Mouse (Mus musculus) midbrain, embryonic 16.5 days (tissue): Measurements from ENCODE around the gene Uri1. TPM values are rescaled to one million over a fixed set of nuclear protein-coding genes. Genes with fewer than 3 reads are reported as not detected.

Source experiments
- ATAC-seq: fragments of 200-750 bp; cut with Nextera tagmentation; 2 replicates; pipeline ENCODE4 v1.8.0; 2017; ENCODE audit warnings: moderate TSS enrichment
- H3K27ac ChIP-seq: fragments of 300-500 bp; sonication (generic); 2 replicates; pipeline ENCODE4 v1.5.1; 2014; ENCODE audit warnings: mild to moderate bottlenecking, low read length, mixed read lengths
- H3K27me3 ChIP-seq: fragments of 300-500 bp; sonication (generic); 2 replicates; pipeline ENCODE4 v1.6.1; 2014; ENCODE audit warnings: low read depth, low read length, mixed read lengths; ENCODE audit not compliant: control insufficient read depth, insufficient read depth
- H3K36me3 ChIP-seq: fragments of 300-500 bp; sonication (generic); 2 replicates; pipeline ENCODE4 v1.6.1; 2014; ENCODE audit warnings: mild to moderate bottlenecking, low read length, moderate library complexity, mixed read lengths; ENCODE audit not compliant: control insufficient read depth, insufficient read depth
- H3K4me1 ChIP-seq: fragments of 300-500 bp; sonication (generic); 2 replicates; pipeline ENCODE4 v1.6.1; 2014; ENCODE audit warnings: mild to moderate bottlenecking, low read length, mixed read lengths; ENCODE audit not compliant: control insufficient read depth, insufficient read depth
- H3K4me2 ChIP-seq: fragments of 300-500 bp; sonication (generic); 2 replicates; pipeline ENCODE4 v1.6.1; 2014; ENCODE audit warnings: mild to moderate bottlenecking, low read length, mixed read lengths
- H3K4me3 ChIP-seq: fragments of 300-500 bp; sonication (generic); 2 replicates; pipeline ENCODE4 v1.5.1; 2014; ENCODE audit warnings: low read depth, mild to moderate bottlenecking, low read length, moderate library complexity, mixed read lengths
- H3K9ac ChIP-seq: fragments of 300-500 bp; sonication (generic); 2 replicates; pipeline ENCODE4 v1.6.1; 2014; ENCODE audit warnings: low read depth, low read length, mixed read lengths
- H3K9me3 ChIP-seq: fragments of 300-500 bp; sonication (generic); replicated peaks from 2 replicates; pipeline ENCODE4 v1.6.1; 2014; ENCODE audit warnings: mild to moderate bottlenecking, low read length, mixed read lengths; ENCODE audit not compliant: control insufficient read depth, poor library complexity, severe bottlenecking
- WGBS: fragments of 180-500 bp; shearing (Covaris S2); extraction: QIAGEN DNeasy Blood & Tissue Kit; methylation state at CpG from one replicate; pipeline ENCODE4 v1.1.7; 2014; 5-methylcytosine and 5-hydroxymethylcytosine counted together
- polyA plus RNA-seq: library from polyadenylated mRNA; unstranded; fragments of >200 nt; fragmentation: Nextera tagmentation; extraction: Ambion mirVana; gene quantifications from 2 replicates; pipeline ENCODE4 v1.2.1, GENCODE M21; 2015

The Uri1 gene
- polyA plus RNA-seq, 1 experiment from 2014 or later = 33.3 TPM

DNA sequence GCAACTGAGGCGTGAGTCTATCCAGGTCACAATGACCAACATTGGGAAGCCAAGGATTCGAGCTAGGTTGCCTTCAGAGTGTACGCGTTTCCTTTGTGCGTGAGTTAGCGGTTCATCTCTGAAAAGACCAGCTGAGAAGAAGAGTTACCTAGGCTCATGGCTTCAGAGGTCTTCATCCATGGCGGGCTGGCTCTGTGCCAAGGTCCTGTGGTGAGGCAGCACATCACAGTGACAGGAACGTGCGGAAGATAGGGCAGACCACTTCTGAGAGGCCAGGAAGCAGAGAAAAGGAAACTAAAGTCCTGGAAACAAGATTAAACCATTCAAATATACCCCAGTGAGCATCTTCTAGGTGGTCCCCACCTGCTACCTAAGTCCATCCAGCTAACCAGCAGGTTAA is 30.9 kb upstream of the Uri1 start:
- no peaks in the 10 kb centered on the region; the same call in 1 of the 2 replicates for H3K27me3 ChIP-seq
- WGBS = 86% methylated on average over 9 of the region's 9 CpGs
- H3K4me2 ChIP-seq = no peak overlapping the region
- H3K36me3 ChIP-seq = no peaks in the 10 kb centered on the region
- no peak overlapping the region for H3K27ac ChIP-seq
- no peak overlapping the region for H3K9ac ChIP-seq
- peaks cover 2% of the 10 kb centered on the region; the same call in 1 of the 2 replicates for H3K4me1 ChIP-seq
- H3K4me3 ChIP-seq = no peak overlapping the region
- ATAC-seq = no peak
- H3K9me3 ChIP-seq = no peaks in the 10 kb centered on the region

DNA sequence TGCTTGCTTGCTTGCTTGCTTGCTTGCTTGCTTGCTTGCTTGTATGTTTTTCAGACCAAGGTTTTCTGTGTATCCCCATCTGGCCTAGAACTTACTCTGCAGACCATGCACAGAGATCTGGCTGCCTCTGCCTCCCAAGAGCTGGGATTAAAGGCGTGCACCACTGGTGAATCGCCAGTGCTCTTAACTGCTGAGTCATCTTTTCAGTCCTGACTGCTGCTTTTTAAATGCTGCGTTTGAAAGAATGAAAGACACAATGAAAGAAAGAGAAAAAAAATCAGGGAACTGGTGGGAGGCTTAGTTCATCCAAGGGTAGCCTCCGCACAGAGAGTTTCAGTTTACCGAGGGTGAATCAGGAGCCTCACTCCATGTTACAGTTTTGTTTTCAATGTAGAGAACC is 23.9 kb upstream of the Uri1 start:
- 56% methylated on average over 5 of the region's 5 CpGs for WGBS
- no peaks in the 10 kb centered on the region for H3K4me1 ChIP-seq
- H3K27me3 ChIP-seq = no peaks in the 10 kb centered on the region
- no peak overlapping the region for H3K9ac ChIP-seq
- H3K9me3 ChIP-seq = no peaks in the 10 kb centered on the region
- no peak overlapping the region for H3K4me3 ChIP-seq
- H3K4me2 ChIP-seq = no peak overlapping the region
- no peak for ATAC-seq
- no peaks in the 10 kb centered on the region for H3K36me3 ChIP-seq
- no peak overlapping the region for H3K27ac ChIP-seq

DNA sequence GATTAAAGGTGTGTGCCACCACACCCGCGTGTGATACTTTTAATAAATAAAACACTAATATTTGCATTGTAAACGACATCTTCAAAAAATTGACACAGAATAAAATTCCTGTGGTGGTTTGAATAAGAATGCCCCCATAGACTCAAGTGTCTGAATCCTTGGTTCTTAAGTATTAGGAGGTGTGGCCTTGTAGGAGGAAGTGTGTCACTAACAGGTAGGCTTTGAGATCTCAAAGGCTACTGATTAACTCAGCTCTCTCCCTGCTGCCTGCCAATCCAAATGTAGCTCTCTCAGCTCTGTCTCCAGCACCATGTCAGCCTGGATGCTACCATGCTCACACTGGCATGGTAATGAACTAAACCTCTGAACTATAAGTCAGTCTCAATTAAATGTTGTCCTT is 17.9 kb upstream of the Uri1 start:
- H3K36me3 ChIP-seq = no peaks in the 10 kb centered on the region
- H3K9me3 ChIP-seq = no peaks in the 10 kb centered on the region
- no peak overlapping the region for H3K9ac ChIP-seq
- no peak overlapping the region for H3K4me2 ChIP-seq
- no peak overlapping the region for H3K27ac ChIP-seq
- H3K27me3 ChIP-seq = no peaks in the 10 kb centered on the region
- no peak for ATAC-seq
- no peaks in the 10 kb centered on the region for H3K4me1 ChIP-seq
- H3K4me3 ChIP-seq = no peak overlapping the region
- WGBS = 88% methylated on average over 3 of the region's 3 CpGs

DNA sequence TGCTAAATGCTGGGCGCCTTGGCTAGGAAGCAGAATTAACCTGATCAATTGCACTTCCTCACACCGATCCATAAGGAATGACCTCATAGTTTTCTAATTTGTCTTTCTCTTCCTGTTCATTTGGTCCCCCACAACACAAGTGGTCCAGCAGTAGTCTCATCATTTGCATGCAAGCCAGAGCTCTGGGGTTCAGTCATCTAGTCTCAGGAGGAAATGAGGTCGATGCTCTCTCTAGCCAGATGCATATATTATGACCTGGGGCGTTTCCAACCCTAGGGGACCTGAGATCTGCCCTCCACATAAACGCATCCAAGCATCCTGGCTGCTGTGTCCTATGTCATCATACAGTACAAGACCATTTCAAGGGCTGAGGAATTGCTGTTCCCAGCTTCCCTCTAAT is 14.2 kb upstream of the Uri1 start:
- H3K27ac ChIP-seq = no peak overlapping the region
- WGBS = 79% methylated on average over 5 of the region's 5 CpGs
- H3K9me3 ChIP-seq = no peaks in the 10 kb centered on the region
- no peaks in the 10 kb centered on the region for H3K36me3 ChIP-seq
- no peak overlapping the region for H3K9ac ChIP-seq
- no peak for ATAC-seq
- H3K4me1 ChIP-seq = no peaks in the 10 kb centered on the region
- no peak overlapping the region for H3K4me2 ChIP-seq
- H3K4me3 ChIP-seq = no peak overlapping the region
- no peaks in the 10 kb centered on the region for H3K27me3 ChIP-seq

DNA sequence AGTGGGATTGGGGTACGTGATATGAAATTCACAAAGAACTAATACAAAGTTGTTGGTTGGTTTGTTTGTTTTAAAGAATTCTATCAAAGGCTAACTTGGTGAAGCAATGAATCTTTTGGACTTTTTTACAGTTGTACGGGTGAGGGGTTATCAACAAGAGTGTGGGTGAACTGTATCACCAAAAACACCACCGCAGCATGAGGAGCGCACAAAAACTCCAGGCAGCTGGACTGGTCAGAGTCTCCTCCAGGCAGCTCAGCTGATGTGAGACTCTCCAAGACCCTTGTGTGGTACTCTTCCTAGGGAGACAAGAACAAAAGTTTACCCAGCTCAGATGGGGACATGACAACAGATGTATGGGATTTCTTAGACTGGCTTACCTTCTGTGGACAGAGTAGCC is 7.8 kb upstream of the Uri1 start:
- H3K4me3 ChIP-seq = no peak overlapping the region
- H3K9me3 ChIP-seq = no peaks in the 10 kb centered on the region
- no peaks in the 10 kb centered on the region for H3K27me3 ChIP-seq
- no peaks in the 10 kb centered on the region for H3K36me3 ChIP-seq
- no peak overlapping the region for H3K9ac ChIP-seq
- no peak for ATAC-seq
- no peak overlapping the region for H3K27ac ChIP-seq
- 93% methylated on average over 4 of the region's 4 CpGs for WGBS
- H3K4me2 ChIP-seq = no peak overlapping the region
- H3K4me1 ChIP-seq = no peaks in the 10 kb centered on the region

DNA sequence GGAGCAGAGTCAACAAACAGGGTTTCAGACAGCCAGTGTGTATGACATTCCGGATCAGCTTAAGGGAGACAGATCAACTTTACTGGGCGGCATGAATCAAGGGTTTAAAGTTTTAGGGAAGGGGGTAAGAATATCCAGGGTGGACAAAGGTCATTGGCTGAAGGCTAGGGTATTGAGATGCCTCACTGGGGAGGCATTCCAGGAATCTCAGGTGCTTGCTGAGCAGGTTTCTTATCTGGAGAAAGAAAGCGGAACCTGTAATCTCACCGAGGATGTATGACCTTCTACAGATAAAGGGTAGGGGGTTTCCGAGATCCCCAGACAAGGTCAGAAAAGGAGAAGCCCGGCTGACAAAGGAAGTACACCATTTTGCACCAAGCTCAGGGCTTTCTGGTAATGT is 7.3 kb upstream of the Uri1 start:
- no peaks in the 10 kb centered on the region for H3K36me3 ChIP-seq
- no peaks in the 10 kb centered on the region for H3K27me3 ChIP-seq
- H3K4me1 ChIP-seq = no peaks in the 10 kb centered on the region
- H3K27ac ChIP-seq = no peak overlapping the region
- H3K9me3 ChIP-seq = no peaks in the 10 kb centered on the region
- no peak overlapping the region for H3K4me3 ChIP-seq
- no peak for ATAC-seq
- H3K4me2 ChIP-seq = no peak overlapping the region
- no peak overlapping the region for H3K9ac ChIP-seq
- WGBS = 42% methylated on average over 6 of the region's 6 CpGs

DNA sequence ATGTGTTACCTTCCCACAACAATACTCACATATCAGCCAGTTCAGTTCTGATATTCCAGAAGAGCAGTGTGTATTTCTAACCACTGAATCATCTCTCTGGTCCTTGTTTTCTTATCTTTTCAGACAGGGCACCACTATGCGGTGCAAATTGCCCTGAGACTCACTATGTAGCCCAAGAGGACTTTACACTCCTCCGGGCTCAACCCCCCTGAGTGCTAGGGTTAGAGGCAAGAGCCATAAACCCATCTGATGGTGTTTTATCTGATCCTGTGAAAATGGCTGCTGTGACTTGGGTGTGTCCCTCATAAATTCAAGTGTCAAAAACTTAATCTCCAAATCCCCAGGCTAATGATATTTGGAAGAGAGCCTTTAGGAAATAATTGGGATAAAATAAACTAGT is 6.6 kb upstream of the Uri1 start:
- Histone ChIP-seq H3K27ac (no peak overlapping the region), H3K36me3 (no peaks in the 10 kb centered on the region), H3K9me3 (no peaks in the 10 kb centered on the region), H3K27me3 (no peaks in the 10 kb centered on the region), H3K4me2 (no peak overlapping the region), H3K4me1 (no peaks in the 10 kb centered on the region), H3K4me3 (no peak overlapping the region), H3K9ac (no peak overlapping the region)
- 70% methylated on average over 2 of the region's 2 CpGs for WGBS
- no peak for ATAC-seq

DNA sequence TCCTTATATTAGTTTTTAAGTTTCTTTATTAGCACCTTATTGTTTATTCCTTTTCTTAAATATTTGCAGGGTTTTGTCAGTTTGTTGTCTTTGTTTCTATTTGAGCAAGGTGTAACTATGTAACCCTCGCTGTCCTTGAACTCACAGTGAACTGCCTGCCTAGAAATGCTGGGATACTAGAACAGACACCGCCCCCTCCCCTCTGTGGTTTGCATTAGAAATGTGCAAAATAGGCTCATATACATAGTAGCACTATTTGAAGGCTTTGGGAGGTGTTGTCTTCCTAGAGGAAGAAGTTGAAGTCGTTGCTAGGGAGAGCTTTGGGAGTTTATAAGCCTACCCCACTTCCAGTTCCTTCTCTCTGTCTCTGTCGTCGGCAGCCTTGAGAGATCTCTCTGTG is 5.7 kb upstream of the Uri1 start:
- WGBS = 65% methylated on average over 5 of the region's 5 CpGs
- H3K27me3 ChIP-seq = no peaks in the 10 kb centered on the region
- H3K4me1 ChIP-seq = no peaks in the 10 kb centered on the region
- no peak overlapping the region for H3K4me2 ChIP-seq
- no peak overlapping the region for H3K4me3 ChIP-seq
- H3K36me3 ChIP-seq = no peaks in the 10 kb centered on the region
- no peak for ATAC-seq
- H3K27ac ChIP-seq = no peak overlapping the region
- no peaks in the 10 kb centered on the region for H3K9me3 ChIP-seq
- H3K9ac ChIP-seq = no peak overlapping the region

DNA sequence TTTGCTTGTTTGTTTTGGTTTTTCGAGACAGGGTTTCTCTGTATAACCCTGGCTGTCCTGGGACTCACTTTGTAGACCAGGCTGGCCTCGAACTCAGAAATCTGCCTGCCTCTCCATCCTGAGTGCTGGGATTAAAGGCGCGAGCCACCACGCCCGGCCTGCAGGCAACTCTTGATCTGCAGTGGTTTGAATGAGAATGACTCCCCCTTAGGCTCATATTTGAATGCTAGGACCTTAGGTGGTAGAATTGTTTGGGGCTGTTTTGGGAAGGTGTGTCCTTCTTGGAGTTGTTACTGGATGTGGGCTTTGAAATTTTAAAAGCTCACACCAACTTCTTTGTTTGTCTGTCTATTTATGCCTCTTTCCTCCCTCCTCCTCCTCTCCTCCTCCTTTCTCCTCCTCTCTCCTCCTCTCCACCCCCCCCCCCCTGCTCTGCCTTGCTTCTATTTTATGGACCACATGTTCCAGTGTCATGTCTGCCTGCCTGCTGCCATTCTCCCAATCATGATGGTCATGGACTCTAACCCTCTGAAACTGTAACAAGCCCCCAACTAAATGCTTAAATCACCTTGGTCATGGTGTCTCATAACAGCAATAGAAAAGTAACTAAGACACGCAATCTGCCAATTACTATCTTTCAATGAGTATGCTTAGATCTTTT is 4.7 kb upstream of the Uri1 start:
- no peak for ATAC-seq
- Histone ChIP-seq H3K9ac (no peak overlapping the region), H3K4me1 (no peaks in the 10 kb centered on the region), H3K36me3 (no peaks in the 10 kb centered on the region), H3K4me3 (no peak overlapping the region), H3K4me2 (no peak overlapping the region), H3K27ac (no peak overlapping the region), H3K27me3 (no peaks in the 10 kb centered on the region), H3K9me3 (no peaks in the 10 kb centered on the region)
- 81% methylated on average over 7 of the region's 7 CpGs for WGBS
